Mouse (Mus musculus) frontal cortex, postnatal 25 days (tissue): Measurements from ENCODE around the gene Otx1.

ENCODE experiments used
- DNase-seq, 2 experiments: peaks; one replicate each; pipeline ENCODE4 v3.0.0; 2022; ENCODE audit warnings: low spot score in 2 of 2

The Otx1 gene

DNA sequence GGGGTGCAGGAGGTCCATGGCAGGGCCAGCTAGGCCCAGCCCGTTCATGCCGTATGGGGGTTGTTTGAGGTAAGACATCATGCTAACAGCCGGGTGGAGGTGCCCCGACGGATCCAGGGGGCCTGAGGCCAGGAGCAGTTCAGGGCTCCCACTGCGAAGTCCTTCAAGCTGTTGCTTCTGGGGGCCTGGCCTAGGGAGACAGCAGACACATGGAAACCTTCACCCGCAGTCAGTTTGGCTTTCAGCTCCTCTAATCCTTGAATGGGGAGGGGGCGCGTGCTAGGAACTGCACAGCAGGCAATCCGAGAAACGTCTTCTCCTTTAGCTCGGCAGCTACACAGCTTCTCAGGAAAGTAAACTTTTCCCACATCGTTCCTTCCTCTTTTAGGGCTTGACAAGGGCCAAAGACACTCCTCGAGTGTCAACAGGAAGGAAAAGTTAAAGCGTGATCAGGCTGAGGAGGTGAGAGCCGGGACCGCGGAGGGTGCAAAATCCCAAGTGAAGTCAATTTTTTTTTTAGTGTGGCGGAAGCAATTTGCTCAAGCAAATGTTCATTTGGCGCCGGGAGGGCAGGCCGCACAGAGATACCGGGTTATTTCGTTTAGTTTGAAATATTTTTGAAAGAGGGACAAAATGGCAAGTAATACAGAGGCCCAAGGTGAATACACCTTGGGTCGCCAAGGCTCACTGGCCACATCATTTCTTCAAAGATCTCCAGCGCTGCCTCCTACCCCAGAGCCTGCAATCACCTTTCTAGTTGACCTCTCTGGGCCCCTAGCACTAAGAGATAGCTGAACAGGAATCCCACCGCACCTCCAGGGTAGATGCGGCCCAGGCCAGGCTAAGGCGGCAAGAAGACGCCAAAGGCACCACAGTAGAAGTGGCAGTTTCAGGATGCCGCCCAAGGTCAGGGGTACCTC is 3.0 kb downstream of the Otx1 start:
- no peak for DNase-seq

DNA sequence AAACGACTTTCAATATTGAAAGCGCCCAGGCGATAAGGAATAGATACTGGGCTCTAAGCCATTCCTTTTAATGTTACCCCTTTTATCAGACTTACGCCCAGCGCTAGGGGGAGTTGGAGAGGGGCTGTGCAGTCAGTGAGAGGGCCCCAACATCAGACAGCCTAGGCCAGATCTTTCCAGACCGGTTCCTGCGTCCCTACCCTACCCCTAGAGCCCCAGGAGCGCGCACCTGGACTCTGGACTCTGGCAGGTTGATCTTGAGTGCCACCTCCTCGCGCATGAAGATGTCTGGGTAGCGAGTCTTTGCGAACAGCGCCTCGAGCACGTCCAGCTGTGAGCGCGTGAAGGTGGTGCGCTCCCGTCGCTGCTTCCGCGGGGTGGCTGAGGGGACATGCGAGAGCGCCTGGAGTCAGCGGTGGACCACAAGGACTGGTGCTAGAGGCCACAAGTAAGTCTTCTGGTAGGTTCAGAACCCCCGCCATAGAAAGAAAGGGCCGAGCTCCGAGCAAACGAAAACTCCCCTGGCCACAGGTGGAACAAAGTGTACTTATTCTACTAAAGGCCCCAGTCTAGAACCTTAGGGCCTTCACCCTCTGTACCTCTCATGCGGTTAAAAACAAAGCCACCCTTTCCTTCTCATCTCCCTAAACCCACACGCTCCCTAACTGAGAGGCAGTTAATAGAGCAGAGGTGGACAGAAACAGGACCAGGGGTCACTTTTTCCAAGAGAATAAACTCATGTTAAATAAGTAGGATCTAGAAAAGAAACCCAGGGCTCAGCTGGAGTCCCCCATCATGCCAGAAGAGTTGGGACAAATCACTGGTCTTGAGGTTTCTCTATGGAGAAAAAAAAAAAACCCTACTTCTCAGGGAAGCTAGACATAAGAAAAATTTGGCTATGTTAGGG is 4.3 kb downstream of the Otx1 start:
- DNase-seq = no peak

DNA sequence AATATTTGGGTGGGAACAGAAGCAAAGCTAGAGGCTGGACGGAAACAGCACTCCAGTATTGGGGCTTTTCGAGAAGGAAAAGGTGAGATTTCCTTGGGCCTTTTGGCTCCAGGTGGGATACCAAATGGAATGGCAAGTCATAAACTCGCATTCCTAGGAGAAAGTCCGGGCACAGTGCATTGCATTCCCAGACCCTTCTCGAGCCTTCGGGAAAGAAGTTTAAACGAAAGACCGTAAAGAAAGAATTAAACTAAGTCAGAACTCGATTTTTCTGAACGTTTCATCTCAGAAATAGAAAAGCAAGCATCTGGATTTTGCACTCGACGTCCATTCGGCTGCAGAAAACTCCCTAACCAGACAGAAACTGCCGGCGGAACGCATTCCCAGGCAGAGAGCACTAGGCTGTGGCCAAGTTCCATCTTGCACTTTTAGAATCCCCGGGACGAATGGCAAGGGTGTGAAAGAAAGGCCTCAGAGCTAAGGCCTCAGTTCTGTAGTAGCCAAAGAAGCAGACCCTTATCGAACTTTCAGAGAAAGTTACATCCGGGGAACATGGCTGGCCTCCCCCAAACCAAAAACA is 5.0 kb downstream of the Otx1 start:
- DNase-seq = no peak

DNA sequence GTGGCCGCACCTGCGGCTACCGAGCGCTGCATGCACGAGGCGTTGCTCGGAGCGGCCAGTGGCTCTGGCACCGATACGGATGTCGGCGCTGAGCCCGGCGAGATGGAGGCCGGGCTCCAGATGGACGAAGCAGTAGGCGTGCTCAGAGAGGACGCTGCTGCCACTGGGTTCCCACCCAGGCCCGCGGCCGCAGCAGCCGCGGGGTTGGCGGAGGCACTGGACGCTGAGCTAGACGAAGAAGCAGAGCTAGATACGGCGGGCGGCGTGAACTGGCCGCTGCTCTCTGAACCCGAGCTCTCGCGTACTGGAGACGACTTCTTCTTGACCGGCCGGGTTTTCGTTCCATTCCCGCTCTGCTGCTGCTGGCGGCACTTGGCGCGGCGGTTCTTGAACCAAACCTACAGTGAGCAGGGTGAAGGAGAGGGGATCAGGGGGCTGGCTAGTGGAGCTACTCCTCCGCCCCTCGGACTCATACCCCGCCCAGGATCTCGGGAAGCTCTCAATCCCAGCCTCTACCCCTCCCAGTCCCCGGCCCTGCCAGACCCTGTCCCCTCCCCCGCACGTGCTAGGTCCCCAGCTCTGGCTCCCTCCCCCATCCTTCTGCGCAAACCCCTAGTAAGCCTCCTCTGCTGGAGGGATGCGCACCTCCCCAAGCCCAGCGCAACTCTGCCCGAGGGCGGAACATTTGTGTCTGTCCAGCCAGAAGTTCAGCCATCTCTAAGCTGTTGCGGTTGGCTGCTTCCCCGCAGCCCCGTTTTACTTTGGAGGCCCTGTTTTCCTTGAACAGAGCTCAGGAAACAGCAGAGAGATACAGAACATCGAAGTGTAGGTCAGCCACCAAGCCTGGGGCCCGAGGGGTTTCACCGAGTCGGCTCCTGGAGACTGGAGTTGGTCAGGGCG is 5.8 kb downstream of the Otx1 start:
- peak in 1 of 2 experiments; percentile 21 for DNase-seq

DNA sequence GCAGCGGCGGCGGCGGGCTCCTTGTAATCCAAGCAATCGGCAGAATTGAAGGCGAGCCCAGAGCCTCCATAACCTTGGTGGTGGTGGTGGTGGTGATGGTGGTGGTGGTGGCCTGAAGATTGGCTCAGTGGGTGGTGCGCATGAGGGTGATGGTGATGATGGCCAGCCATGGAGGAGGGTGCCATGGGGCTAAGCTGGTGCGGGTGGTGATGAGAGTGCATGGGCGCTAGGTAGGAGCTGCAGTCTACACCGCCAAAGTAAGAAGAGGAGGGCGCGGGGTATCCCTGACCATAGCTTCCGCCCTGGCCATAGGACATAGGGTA is 6.4 kb downstream of the Otx1 start:
- no peak for DNase-seq

DNA sequence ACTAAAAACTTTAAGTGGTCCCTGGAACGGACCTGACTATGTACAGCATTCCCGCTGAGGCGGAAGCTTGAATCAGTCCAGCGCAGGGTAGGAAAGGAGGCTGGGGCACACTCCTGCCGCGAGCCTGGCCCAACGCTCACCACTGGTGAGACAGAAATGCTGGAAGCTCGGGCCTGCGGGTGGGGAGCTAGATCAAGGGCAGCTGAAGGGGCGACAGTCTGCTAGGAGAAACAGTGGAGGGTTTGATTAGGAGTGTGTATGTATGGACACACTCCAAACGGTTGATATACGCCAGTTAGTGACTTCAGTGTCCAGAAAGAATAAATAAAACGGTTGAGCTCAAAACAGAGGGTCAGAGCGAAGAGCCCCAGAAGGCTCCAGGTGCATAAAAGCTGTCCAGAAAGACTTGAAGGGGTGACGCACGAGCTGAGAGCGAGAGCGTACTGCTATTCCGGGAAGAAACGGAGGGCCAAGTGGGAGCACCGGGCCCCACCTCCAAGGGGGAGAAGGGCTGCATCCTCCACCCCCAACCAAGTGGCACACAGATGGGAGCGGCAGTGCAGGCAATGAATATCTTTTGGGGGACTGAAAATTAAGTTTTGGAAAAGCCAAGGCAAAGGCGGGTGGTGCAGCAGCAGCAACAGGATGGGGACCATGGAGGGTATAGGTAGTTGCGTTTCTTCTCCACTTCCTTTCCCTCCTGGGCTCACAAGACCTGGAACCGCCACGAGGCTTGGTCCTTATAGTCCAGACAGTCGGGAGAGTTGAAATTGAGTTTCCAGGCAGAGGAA is 7.0 kb downstream of the Otx1 start:
- no peak for DNase-seq

DNA sequence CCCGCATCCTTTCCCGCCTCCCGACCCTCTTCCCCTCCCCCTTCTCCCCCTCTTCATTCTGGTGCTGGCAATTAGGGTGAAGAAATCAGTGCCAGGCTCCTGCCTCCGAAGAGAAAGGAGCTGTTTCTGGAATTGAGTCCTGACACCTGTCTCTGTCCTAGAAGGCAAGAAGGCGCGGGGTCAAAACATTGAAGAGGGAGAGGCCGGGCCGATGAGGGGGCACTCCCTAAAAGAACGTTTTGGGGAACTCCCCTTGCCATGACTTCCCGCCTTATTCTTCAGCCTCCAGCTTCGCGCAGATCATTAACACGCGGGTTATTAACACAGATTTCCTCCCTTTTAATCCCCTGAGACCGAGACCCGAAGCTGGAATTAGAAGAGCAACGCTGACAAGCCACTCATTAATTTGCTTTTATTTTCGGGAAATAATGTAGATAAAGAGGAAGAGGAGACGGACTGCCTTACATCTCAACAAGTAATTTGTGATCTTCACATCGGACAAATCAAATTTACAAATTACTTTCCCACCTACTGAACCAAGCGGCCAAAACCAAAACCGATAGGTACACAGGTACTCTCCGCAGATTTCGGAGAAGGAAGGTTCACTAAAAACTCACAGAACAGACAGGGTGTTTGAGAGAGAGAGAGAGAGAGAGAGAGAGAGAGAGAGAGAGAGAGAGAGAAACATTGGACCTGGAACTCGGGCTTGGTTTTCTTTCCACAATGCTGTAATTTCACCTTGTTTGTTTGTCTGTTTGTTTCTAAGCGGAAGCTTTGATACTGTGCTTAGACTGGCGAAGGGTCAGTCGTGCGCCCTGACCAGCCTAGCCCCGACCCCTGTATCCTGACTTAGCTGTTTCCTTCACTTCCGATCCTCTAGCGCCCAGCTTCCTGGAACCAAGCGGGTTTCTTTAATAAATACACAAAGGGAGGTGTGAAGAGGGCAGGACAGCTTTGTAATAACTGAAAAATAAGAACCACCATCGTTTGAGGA is 8.0 kb downstream of the Otx1 start:
- no peak for DNase-seq

DNA sequence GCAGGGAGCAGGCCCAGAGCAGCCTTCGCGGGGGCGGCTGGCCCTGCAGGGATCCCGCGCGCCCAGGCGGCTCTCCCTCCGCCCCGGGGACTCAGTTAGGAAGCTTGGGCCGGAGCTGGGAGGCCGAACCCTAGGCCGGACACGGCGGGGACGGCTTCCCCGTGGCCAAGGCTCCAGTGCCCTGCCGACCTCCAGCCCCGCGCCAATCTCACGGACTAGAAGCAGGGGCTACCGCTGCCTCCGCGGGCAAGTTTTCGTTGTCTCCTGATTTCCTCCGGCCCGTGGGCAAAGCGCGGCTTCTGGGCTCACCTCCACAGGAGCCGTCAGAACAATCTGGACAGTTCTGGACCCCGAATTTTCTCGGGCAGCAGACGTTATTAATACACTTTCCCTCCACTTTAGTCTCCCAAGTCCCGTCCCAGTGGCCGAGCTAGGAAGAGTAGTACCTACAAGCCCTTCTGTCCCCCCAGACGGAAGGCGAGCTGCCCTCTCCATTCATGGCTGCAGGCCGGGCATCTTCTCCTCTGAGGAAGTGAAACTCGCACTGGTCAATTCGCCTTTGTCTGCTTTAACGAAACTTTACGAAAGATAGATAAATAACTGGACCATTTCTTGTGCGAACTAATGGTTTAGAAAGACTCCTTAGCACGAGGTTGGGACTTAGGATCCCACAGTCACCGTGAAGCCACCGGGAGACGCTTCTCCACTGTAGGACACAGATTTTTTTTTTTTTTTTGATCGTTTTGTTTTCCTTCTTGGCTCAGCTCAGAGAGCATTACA is 8.9 kb downstream of the Otx1 start:
- DNase-seq = peak; percentile 15 to 18

DNA sequence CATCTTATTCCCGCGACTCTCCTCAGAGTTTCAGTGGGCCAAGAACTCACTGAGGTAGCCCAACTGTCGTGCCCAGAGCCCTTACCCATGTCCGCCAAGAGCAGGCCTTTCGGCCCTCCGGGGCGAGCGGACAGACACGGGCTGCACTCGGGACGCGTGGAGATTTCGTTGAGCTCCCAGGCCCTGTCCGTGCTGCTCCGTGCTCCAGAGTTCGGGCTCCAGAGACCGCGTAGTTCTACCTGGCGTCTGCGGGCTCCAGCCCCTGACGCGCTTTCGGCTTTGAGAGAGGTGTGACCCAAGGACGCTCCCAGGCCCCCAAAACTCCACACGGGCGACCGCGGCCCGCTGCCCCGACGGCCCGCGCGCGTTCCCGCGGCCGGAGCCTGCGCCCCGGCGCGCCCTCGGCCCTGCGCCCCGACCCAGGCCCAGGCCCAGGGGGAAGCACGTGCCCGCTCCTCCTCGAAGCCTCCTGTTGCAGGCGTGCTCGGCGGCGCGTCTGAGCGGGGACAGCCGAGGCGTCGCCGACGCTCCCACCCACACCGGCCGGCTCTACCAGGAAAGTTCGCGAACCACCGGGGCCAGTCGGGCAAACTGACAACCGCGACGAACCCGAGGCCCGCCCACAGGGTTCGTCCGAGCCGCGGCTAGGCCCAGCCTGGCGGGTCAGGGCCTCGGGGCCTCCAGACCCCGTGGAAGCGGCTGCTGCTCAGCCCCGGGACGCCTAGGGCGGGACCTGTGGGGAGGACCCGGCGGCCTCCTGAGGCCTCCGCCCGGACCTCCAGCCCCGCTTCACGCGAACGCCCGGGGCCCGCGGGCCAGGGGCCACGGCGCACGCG is 9.7 kb downstream of the Otx1 start:
- no peak for DNase-seq

DNA sequence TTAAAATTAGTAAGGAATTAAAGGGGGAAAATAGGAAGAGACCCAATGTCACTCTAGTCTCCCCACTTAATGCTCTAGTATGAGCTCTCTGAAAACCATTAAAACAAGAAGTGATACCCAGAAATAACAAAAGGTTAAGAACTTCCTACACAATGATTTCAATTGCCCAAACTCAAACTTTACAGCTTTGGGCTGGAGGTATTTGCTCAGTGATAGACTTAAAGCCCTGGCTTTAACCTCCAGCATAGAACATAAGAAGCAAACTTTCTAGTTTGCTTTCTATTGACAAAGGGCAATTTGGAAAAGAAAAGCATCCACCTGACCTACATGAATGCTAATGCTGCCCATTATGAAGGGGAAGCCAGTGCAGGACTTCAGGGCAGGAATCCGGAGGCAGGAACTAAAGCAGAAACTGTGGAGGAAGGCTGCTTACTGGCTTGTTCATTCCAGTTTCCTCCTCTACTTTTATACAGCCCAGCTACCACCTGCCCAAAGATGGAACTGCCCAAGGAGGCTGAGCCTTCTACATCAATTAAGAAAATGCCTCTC is 14.2 kb downstream of the Otx1 start:
- no peak for DNase-seq

DNA sequence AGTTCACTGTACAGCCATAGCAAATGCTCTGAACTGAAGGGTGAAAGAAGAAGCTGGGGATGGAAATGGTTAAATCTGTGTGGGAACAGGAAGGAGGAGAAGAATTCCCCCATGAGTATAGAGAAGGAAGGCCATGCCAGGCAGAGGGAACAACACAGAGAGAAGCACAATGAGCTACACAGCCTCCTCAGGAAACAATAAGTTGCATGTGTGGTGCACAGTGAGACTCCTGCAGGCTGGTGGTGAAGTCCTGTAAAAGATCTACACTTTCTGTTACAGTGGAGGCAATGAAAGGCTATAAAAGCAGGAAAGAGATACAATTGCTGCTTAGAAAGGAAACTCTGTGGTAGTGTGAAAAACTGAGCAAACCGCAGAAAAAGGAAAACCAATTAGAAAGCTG is 17.6 kb downstream of the Otx1 start:
- no peak for DNase-seq

DNA sequence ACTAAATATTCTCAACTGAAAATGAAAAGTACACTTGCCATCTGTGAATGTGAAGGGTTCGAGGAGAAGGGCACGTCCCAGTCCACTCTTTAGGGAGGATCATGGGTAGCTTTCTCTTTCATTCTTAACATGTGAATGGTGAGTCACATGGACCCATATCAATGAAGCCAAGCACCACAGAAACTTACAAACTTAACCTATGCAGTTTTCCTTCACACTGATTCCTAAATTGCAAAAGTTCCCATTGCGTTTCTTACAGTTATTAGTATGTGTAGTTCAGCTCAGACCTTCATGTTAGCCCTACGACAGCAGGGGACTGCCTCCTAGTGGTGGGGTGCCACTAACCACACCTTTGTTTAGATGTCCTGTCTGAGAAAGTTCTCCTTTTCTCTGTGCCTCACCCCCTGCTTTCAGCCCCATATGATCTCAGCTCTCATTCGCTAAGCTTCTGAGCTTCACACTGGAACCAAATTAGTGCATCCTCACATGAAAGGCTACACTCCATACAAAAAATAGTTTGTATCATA is 28.6 kb downstream of the Otx1 start:
- DNase-seq = no peak

DNA sequence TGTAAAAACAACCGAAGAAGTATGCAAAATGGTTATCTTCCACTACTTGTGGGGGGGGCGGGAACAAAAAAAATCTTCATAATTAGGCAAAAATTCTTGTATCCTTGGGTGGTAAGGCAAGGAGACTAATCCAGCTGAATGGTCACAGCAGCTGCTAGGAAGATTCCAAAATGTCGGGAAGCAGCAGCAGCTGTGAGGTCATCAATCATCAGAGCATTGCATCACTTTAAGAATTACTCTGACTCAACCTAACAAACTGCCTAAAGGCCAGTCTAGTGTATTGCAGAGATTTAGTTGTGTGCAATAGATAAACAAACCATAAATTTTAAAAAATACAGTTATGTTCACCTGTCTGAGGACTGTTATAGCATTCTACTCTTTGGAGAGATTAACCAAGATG is 29.1 kb downstream of the Otx1 start:
- DNase-seq = no peak

DNA sequence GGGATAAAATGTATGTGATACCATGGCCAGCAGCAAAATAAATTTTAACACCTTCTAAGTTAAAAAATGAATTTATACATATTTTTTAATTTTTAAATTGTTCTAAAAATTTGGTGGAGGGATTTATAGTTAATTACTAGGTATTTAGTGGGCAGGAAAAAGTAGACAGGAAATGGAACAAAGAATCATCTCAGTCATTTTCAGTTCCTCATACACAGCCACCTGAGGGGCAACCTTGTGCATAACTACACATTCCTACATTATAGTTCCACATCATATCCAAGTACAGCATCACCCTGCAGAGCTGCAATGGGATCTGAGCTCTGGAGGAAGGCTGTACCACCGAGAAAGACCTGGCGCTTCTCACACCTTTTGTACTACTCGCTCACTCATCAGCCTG is 33.8 kb downstream of the Otx1 start:
- no peak for DNase-seq

DNA sequence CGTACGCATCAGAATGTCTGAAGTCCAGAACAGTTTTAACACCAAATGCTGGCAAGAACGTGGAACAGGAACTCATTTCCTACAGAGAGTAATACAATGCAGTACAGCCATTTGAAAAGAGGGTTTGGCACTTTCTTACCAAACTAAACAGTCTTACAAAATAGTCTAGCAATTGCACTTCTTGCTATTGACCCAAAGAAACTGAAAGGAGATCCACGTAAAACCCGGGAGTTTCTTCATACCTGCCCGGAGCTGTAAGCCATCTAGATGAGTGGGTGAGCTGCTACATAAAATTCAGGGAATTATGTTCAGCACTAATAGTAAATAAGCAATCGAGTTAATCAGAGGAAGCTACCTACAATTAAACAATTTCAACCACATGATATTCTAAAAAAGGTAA is 47.5 kb downstream of the Otx1 start:
- no peak for DNase-seq

DNA sequence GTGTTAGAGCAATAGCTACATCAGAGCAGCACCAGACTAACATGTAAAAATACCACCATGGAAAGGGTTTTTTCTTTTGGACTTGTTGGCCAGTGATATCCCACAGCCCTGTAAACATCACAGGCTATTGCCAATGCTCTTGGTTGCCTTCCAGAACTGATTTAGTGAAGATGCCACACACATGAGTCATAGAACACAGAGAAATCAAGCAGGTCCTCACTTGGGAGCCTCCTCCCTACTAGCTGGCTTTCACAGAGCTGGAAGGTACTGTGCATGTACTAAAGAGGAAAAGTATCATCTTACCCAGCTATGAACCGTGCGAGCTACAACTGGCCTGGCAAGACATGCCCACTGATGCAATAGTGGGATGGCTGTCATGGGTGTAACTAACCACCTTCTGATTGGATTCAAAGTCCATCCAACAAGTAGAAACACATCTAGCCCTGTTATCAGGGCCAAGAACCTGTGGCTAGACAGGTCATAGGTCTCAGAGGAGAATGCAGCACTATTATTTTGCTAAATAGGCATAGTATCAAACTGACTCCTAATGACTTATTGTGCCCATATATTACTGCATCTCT is 51.0 kb downstream of the Otx1 start:
- no peak for DNase-seq

DNA sequence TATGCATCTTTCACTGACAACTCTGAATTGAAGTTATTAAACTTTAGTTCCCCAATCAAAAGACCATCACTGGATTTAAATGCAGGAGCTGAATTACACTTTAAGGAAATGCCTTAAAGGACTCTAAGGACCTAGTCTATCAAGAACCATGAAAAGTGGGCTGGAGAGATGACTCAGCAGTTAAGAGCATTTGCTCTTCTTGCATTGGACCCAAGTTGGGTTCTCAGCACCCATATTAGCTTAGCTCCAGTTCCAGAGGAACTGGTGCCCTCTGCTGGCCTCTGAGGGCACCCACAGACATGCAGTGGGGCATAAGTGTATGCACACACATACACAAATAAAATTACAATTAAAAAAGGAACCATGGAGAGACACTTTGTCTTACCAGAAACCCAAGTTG is 52.6 kb downstream of the Otx1 start:
- no peak for DNase-seq
